Mouse (Mus musculus) frontal cortex, postnatal 14 days (tissue): ENCODE measurements around the gene Gm49450.

Source experiments
- DNase-seq, 2 experiments: peaks; one replicate each; pipeline ENCODE4 v3.0.0; 2022; ENCODE audit warnings: low spot score in 2 of 2

The Gm49450 gene

DNA sequence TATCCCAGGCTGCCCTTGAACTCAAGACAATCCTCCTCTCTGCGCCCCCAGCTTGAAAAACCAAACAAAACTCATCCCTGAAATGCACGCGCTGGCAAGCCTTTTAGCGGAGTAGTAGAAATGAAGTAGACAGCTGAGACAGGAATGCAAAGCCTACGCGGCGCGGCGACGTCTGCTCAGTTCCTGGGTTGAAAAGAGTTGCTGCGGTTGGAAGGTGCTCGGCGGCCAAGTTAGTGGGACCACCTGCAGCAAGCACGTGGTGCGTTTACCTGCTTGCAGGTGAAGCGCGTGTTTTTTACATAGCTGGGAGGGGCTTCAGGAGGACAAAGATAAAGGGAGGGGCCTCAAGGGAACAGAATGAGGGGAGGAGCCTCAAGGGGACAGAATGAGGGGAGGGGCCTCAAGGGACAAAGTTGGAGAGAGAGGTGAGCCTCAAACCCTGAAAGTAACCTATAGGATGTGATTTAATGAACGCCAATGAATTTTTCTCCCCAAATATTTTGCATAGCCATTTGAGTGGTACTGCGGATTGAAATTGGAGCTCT lies 62.1 kb downstream of the Gm49450 start:
- DNase-seq, result no peak

DNA sequence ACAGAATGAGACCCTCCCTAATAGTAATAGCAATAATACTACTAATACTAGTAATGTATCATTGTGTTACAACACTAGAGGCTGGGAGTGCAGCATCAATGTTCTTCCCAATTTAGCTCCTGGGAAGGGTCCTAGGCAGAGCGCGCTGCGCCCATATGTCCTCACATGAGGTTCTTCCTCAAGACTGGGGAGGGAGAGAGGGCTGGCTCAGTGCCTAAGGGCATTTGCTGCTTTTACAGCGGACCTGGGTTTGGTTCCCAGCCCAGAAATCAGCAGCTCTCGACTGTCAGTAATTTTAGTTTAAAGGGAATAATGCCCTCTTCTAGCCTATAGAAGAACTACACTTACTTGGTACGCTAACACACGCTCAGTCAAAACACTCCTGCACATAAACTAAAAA lies 65.8 kb downstream of the Gm49450 start:
- no peak for DNase-seq

DNA sequence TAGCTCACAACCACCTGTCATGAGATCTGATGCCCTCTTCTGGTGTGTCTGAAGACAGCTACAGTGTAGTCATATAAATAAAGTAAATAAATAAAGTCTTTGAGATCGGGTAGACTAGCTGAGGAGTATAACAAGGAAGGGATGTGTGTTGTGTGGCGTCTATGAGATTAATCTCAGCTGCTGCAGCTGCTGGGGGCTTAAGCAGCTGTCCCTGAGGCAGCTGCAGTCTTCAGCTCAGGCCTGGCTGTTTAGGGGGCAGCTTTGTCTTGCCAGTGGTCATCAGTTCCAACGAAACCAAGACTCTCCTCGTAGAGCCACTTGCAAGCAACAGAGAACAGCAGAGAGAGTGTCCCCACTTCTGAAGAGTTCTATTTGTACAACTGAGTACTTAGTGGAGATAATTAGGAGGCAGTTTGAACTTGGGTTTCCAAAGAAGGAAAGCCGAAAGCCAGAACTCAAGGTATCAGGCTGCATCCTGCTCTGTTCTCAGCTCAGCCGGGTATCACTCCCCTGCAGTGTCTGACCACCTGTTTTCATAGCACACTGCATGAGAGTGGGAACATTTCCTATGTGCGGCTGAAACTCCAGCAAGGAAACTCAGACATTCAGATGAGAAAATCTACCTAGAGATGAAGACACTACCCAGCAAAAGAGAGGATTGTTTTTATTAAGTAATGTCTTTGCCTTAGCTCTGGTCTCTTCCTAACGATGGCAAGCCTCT lies 66.5 kb downstream of the Gm49450 start:
- no peak for DNase-seq

DNA sequence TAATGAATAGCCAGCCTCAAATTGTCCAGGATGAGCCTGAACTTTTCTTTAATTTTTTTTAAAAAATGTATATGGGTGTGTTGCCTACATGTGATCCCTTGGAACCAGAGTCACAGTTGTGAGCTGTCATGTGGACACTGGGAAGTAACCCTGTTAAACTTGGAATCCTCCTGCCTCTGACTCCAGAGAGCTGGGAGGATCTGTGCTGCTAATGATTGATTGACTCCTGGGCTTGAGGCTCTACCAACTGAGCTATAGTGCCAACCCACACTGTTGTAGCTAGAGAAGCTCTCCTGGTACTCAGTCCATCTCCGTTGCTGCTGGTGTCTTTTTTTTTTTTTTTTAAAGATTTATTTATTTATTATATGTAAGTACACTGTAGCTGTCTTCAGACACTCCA lies 69.2 kb downstream of the Gm49450 start:
- no peak for DNase-seq

DNA sequence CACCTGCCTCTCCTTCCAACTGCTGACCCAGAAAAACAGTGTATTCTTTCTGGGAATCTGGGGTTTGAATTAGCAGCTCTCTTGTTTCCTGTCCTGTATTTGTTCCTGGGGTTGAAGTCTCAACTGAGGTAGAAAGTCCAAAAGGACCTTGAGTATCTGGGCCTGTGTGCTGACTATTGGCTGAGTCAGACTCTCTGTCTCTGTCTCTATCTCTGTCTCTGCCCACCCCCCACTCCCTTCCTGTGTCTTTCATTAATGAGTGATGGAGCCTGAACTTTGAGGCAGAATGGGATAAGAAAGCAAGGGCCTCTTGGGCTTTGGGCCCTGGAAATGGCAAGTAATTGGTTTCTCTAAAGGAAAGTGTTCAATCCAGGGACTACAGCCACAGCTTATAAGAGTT lies 69.7 kb downstream of the Gm49450 start:
- no peak for DNase-seq
